Mouse (Mus musculus) heart, adult 2 months (tissue): ENCODE data around the gene Rnf222. TPM values are rescaled to one million over a fixed set of nuclear protein-coding genes. Genes with fewer than 3 reads are reported as not detected.
A peak's percentile ranks its signal among the peaks of the same experiment; 100 is the strongest.

Experiments used
- DNase-seq, 2 experiments: peaks; one replicate each; pipeline ENCODE4 v3.0.0; 2021
- H3K27ac ChIP-seq: fragments of 200-600 bp; 2 replicates; pipeline ENCODE4 v1.8.1; 2022
- H3K27me3 ChIP-seq: fragments of 200-500 bp; 2 replicates; pipeline ENCODE4 v1.6.1; 2012; ENCODE audit warnings: mild to moderate bottlenecking, low read length, inconsistent platforms, mixed read lengths; ENCODE audit not compliant: control insufficient read depth, insufficient read depth
- H3K36me3 ChIP-seq: fragments of 200-500 bp; 2 replicates; pipeline ENCODE4 v1.6.1; 2012; ENCODE audit warnings: low read length, inconsistent platforms; ENCODE audit not compliant: control insufficient read depth, insufficient read depth
- H3K4me1 ChIP-seq: fragments of 200-500 bp; 2 replicates; pipeline ENCODE4 v1.6.1; 2011; ENCODE audit warnings: low read length; ENCODE audit not compliant: control insufficient read depth, insufficient read depth
- H3K4me3 ChIP-seq: fragments of 200-600 bp; 2 replicates; pipeline ENCODE4 v1.8.1; 2022
- H3K79me2 ChIP-seq: fragments of 200-500 bp; replicated peaks from 2 replicates; pipeline ENCODE4 v1.6.1; 2012; ENCODE audit warnings: mild to moderate bottlenecking, inconsistent platforms, low read length, moderate library complexity, mixed read lengths; ENCODE audit not compliant: control insufficient read depth, insufficient read depth
- H3K9ac ChIP-seq: fragments of 200-500 bp; 2 replicates; pipeline ENCODE4 v1.6.1; 2012; ENCODE audit warnings: low read depth, mild to moderate bottlenecking, control low read depth, inconsistent platforms, low read length, mixed read lengths
- CTCF ChIP-seq: fragments of 200-600 bp; IDR thresholded peaks from 2 replicates; pipeline ENCODE4 v1.8.1; 2022; ENCODE audit warnings: antibody characterized with exemption, mild to moderate bottlenecking, moderate library complexity
- EP300 ChIP-seq: fragments of 200-500 bp; IDR thresholded peaks from 2 replicates; pipeline ENCODE4 v1.6.1; 2011; ENCODE audit warnings: low read depth, low read length, control low read depth; ENCODE audit not compliant: insufficient read depth
- POLR2A ChIP-seq: fragments of 200-500 bp; IDR thresholded peaks from 2 replicates; pipeline ENCODE4 v1.6.1; 2011; ENCODE audit warnings: mild to moderate bottlenecking, low read depth, low read length, control low read depth; ENCODE audit not compliant: insufficient read depth
- WGBS: fragments of 180-500 bp; shearing (Covaris S2); methylation state at CpG from one replicate; pipeline ENCODE4 v1.1.7; 2018; 5-methylcytosine and 5-hydroxymethylcytosine counted together
- intact Hi-C: fragments of 180-260 bp; cut with DNase I; formaldehyde crosslinking; loops from one replicate; pipeline ENCODE4 v1.15.1; 2025
- polyA plus RNA-seq: library from polyadenylated mRNA; depleted of rRNA; stranded (reverse); fragments of >200 nt; gene quantifications from 2 replicates; pipeline ENCODE4 v1.2.3, GENCODE M21; 2012
- total RNA-seq, 2 experiments: library from RNA; stranded (reverse); gene quantifications; 2 replicates each; pipeline ENCODE4 v1.2.3; 2021

Rnf222 gene
- total and polyA plus RNA-seq, 3 experiments, result 0.07 to 0.13 (median 0.12) TPM

DNA sequence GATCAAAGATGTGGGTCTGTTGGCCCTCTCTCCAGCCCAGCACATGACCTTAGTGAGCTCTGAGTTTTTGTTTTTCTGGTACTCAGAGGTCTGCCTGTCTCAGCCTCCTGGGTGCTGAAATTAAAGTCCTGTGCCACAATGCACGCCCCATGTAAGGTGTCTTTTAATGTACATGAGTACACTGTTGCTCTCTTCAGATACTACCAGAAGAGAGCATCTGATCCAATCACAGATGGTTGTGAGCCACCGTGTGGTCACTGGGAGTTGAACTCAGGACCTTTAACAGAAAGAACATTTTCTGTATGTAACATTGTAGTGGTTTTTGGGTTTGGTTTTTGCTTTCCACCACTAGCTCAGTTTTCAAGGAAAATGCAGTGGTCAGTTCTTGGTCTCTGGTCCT is 15.4 kb downstream of the Rnf222 start:
- intact Hi-C loops, result loop anchor here (1.0 to 2.0 kb wide), 3 partner anchors 53 to 133 kb away; partner anchors contain the start of gene Arhgef15
- Histone ChIP-seq H3K36me3 (peaks cover 17% of the 10 kb centered on the region), H3K79me2 (no peaks in the 10 kb centered on the region), H3K27me3 (no peaks in the 10 kb centered on the region), H3K9ac (no peak overlapping the region), H3K4me1 (peaks cover 9% of the 10 kb centered on the region), H3K4me3 (no peak overlapping the region), H3K27ac (no peak overlapping the region)
- TF ChIP-seq EP300 (no peak), CTCF (no peak), POLR2A (no peak)
- 76% methylated on average over 2 of the region's 2 CpGs for WGBS
- DNase-seq, result no peak

DNA sequence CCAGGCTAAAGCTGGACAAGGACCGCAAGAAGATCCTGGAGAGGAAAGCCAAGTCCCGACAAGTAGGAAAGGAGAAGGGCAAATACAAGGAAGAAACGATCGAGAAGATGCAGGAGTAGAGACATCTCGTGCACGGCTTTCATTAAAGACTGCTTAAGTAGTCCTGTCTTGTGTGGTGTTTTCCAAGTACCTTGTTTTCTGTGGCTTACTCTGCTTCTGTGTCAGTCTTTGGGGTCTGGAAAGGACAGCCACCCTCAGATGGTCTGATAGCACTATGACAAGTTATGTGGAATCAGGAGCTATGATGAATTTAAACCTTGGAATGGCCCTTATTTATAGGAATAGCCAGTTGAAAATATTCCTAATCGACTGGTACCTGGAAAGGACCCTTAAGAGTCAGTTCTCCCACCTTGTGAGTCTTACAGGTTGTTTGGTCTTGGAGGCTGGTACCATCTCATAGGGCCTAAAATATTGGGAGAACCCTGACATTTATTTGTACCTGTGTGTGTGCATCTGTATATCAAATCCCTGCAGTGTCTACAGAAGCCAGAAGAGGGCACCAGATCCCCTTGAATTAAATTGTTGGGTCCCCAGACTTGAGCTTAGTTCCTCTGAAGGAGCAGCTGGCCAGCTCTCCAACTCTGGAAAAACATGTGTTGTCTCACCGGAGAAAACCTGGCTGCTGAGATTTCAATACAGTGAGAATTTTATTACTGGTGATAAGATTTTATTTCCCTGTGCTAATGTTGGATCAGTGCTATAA is 16.2 kb downstream of the Rnf222 start:
- TF ChIP-seq CTCF, result peak; percentile 96
- TF ChIP-seq POLR2A, result no peak
- 0 out of 2 replicates have a peak, but pooled peaks have one; percentile 53 for TF ChIP-seq EP300

GRCm38 (mm10) chr11:68905138-68905531 is 16.8 kb downstream of the Rnf222 start:
- H3K27me3 ChIP-seq, result no peaks in the 10 kb centered on the region
- H3K36me3 ChIP-seq, result peaks cover 17% of the 10 kb centered on the region
- DNase-seq, result no peak
- peak overlapping the region; percentile 28; the same call in 1 of the 2 replicates for H3K9ac ChIP-seq
- peaks cover 11% of the 10 kb centered on the region for H3K4me1 ChIP-seq
- TF ChIP-seq CTCF (no peak), EP300 (no peak), POLR2A (no peak)
- no peaks in the 10 kb centered on the region for H3K79me2 ChIP-seq
- no peak overlapping the region for H3K4me3 ChIP-seq
- intact Hi-C loops, result loop anchor here (2.0 kb wide), 2 partner anchors 52 to 132 kb away; partner anchors contain the start of gene Arhgef15
- WGBS, result 65% methylated on average over 3 of the region's 3 CpGs
- H3K27ac ChIP-seq, result no peak overlapping the region

More for the DNA sequence above, 16.2 kb downstream of the Rnf222 start:
- intact Hi-C loops, result loop anchor here (1.0 to 2.0 kb wide), 3 partner anchors 52 to 132 kb away; partner anchors contain the start of gene Arhgef15
- Histone ChIP-seq H3K27ac (no peak overlapping the region), H3K9ac (no peak overlapping the region), H3K79me2 (no peaks in the 10 kb centered on the region), H3K36me3 (peaks cover 17% of the 10 kb centered on the region), H3K4me1 (peaks cover 11% of the 10 kb centered on the region), H3K27me3 (no peaks in the 10 kb centered on the region), H3K4me3 (no peak overlapping the region)
- DNase-seq, result peak; percentile 69 to 77
- 71% methylated on average over 8 of the region's 8 CpGs for WGBS

- Histone ChIP-seq H3K27me3 (no peaks in the 10 kb centered on the region), H3K27ac (no peak overlapping the region), H3K9ac (no peak overlapping the region), H3K4me1 (peaks cover 11% of the 10 kb centered on the region), H3K4me3 (no peak overlapping the region), H3K36me3 (peaks cover 17% of the 10 kb centered on the region), H3K79me2 (no peaks in the 10 kb centered on the region)
- no peak for TF ChIP-seq EP300
- no peak for TF ChIP-seq CTCF
- TF ChIP-seq POLR2A, result no peak; the same call in 1 of the 2 replicates
- DNase-seq, result no peak
- intact Hi-C loops, result loop anchor here (1.0 to 2.0 kb wide), 3 partner anchors 51 to 131 kb away; partner anchors contain the start of gene Arhgef15
- 87% methylated on average over 9 of the region's 9 CpGs for WGBS
Observed at GRCm38 (mm10) chr11:68905665-68906460, 17.5 kb downstream of the Rnf222 start.

DNA sequence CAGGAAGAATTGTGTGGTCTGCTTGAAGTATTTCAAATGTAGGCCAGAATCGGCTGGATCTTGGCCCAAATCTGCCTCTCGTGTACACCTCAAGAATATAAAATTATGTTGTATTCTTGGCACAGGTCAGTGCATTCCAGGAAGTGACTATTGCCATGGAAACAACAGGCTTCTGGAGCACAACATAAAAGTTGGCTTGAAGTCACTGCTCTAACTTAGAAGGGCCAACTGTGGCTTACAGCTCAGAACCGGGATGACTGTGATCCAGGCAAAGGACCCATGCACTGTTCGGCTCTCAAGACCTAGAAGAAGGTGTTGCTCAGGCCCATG is 18.1 kb downstream of the Rnf222 start:
- H3K79me2 ChIP-seq, result no peaks in the 10 kb centered on the region
- WGBS, result 40% methylated on average over 4 of the region's 4 CpGs
- H3K4me3 ChIP-seq, result no peak overlapping the region
- TF ChIP-seq POLR2A, result no peak
- no peak for TF ChIP-seq CTCF
- no peak for TF ChIP-seq EP300
- intact Hi-C loops, result loop anchor here (1.0 kb wide), 1 partner anchor 76 kb away; no protein-coding TSS in a partner anchor
- no peak overlapping the region for H3K9ac ChIP-seq
- no peak for DNase-seq
- peak overlapping the region; percentile 48 for H3K27ac ChIP-seq
- no peaks in the 10 kb centered on the region for H3K27me3 ChIP-seq
- peaks cover 17% of the 10 kb centered on the region for H3K36me3 ChIP-seq
- peaks cover 14% of the 10 kb centered on the region for H3K4me1 ChIP-seq

GRCm38 (mm10) chr11:68907251-68907650 is 18.9 kb downstream of the Rnf222 start:
- intact Hi-C loops, result no loop called here
- Histone ChIP-seq H3K4me1 (peaks cover 17% of the 10 kb centered on the region), H3K27ac (peak overlapping the region; percentile 48), H3K36me3 (peaks cover 17% of the 10 kb centered on the region), H3K79me2 (no peaks in the 10 kb centered on the region), H3K9ac (no peak overlapping the region), H3K4me3 (no peak overlapping the region), H3K27me3 (no peaks in the 10 kb centered on the region)
- no peak for DNase-seq
- TF ChIP-seq POLR2A (no peak), EP300 (no peak), CTCF (no peak)
- 43% methylated on average over 3 of the region's 3 CpGs for WGBS
